Mouse (Mus musculus) myocyte (in vitro differentiated cells): Measurements from ENCODE around the gene Kcnb1. TPM values are rescaled to one million over a fixed set of nuclear protein-coding genes. Genes with fewer than 3 reads are reported as not detected.

Source experiments
- H3K27me3 ChIP-seq: one replicate; pipeline ENCODE4 v1.6.1; 2011; ENCODE audit not compliant: control insufficient read depth, insufficient read depth, insufficient read length
- H3K36me3 ChIP-seq: one replicate; pipeline ENCODE4 v1.6.1; 2011; ENCODE audit not compliant: control insufficient read depth, insufficient read depth
- H3K4me2 ChIP-seq: one replicate; pipeline ENCODE4 v1.6.1; 2011; ENCODE audit warnings: low read depth, control low read depth
- H3K4me3 ChIP-seq: one replicate; pipeline ENCODE4 v1.5.1; 2011; ENCODE audit warnings: mild to moderate bottlenecking, control low read depth, moderate library complexity
- H3K79me2 ChIP-seq: one replicate; pipeline ENCODE4 v1.6.1; 2011; ENCODE audit not compliant: control insufficient read depth, insufficient read depth
- H3ac ChIP-seq: one replicate; pipeline ENCODE4 v1.6.1; 2011; ENCODE audit not compliant: control insufficient read depth, insufficient read length
- CEBPB ChIP-seq: IDR thresholded peaks from 2 replicates; pipeline ENCODE4 v1.6.1; 2011; ENCODE audit warnings: mild to moderate bottlenecking, moderate library complexity; ENCODE audit not compliant: poor library complexity, insufficient read depth, severe bottlenecking
- E2F4 ChIP-seq: IDR thresholded peaks from one replicate; pipeline ENCODE4 v1.6.1; 2011; ENCODE audit warnings: mild to moderate bottlenecking, control low read depth, moderate library complexity; ENCODE audit not compliant: insufficient read depth
- MAX ChIP-seq: IDR thresholded peaks from one replicate; pipeline ENCODE4 v1.6.1; 2011; ENCODE audit warnings: low read depth, mild to moderate bottlenecking, control low read depth
- MYOD1 ChIP-seq, 3 experiments: IDR thresholded peaks; one replicate each; pipeline ENCODE4 v1.6.1; 2011; ENCODE audit warnings: control low read depth in 2 of 3, low read depth in 2 of 3, mild to moderate bottlenecking in 2 of 3, moderate library complexity in 1 of 3; ENCODE audit not compliant: insufficient read length in 2 of 3, control insufficient read depth in 1 of 3
- MYOG ChIP-seq, 3 experiments: IDR thresholded peaks; one replicate each; pipeline ENCODE4 v1.6.1; 2011; ENCODE audit warnings: control low read depth in 2 of 3, low read depth in 2 of 3, mild to moderate bottlenecking in 2 of 3; ENCODE audit not compliant: insufficient read length in 2 of 3, control insufficient read depth in 1 of 3, insufficient read depth in 1 of 3
- POLR2A ChIP-seq: IDR thresholded peaks from one replicate; pipeline ENCODE4 v1.6.1; 2011; ENCODE audit warnings: low read depth, mild to moderate bottlenecking, control low read depth, moderate library complexity; ENCODE audit not compliant: insufficient read length
- POLR2AphosphoS2 ChIP-seq: IDR thresholded peaks from one replicate; pipeline ENCODE4 v1.6.1; 2011; ENCODE audit warnings: low read depth, control low read depth; ENCODE audit not compliant: insufficient read length
- REST ChIP-seq: IDR thresholded peaks from one replicate; pipeline ENCODE4 v1.6.1; 2011; ENCODE audit warnings: mild to moderate bottlenecking, control low read depth, moderate library complexity; ENCODE audit not compliant: insufficient read depth, insufficient read length
- SRF ChIP-seq: IDR thresholded peaks from one replicate; pipeline ENCODE4 v1.6.1; 2011; ENCODE audit warnings: low read depth; ENCODE audit not compliant: control insufficient read depth, insufficient read length
- TCF12 ChIP-seq: IDR thresholded peaks from one replicate; pipeline ENCODE4 v1.6.1; 2011; ENCODE audit warnings: mild to moderate bottlenecking, control low read depth; ENCODE audit not compliant: poor library complexity, insufficient read depth, severe bottlenecking
- TCF3 ChIP-seq: IDR thresholded peaks from one replicate; pipeline ENCODE4 v1.6.1; 2011; ENCODE audit warnings: low read depth, control low read depth; ENCODE audit not compliant: insufficient read length
- USF1 ChIP-seq: IDR thresholded peaks from one replicate; pipeline ENCODE4 v1.6.1; 2011; ENCODE audit warnings: low read depth, mild to moderate bottlenecking, control low read depth, moderate library complexity
- polyA plus RNA-seq: library from polyadenylated mRNA; unstranded; fragments of >200 nt; fragmentation: generic; extraction: Trizol; gene quantifications from one replicate; pipeline ENCODE4 v1.2.1, GENCODE M21; 2012; ENCODE audit warnings: missing spikeins

Gene Kcnb1
- polyA plus RNA-seq, 1 experiment = 0.42 TPM

DNA sequence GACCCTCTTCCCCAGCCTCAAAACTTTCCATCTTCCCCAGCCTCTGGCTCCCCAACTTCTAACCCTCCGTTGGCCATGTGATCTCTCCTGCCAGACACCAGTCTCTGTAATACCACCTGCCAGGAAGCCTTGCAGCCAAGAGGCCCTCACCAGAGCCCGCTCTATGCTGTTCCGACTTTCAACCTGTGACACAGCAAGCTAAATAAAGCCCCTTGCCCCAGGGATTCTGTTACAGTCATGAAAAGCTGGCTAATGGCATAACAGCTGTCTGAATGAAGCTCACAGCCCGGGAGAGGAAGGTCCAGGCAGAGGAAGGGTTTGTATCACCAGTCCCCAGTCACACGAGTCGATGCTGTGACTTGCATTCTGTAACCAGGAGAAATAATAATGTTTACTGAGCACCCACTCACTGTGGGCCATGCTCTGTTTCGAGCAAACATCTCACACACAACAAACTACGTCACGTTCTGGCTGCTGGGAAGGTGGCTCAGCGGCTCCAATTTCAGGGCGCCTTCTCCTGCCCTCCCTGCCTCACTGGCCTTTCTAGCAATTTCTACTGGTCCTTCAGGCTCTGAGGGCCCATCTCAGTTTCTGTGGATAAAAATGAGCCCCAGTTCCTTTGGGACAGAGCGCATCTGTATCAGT, 69.6 kb downstream of the Kcnb1 start:
- no peaks in the 10 kb centered on the region for H3K36me3 ChIP-seq
- H3K4me2 ChIP-seq = peak overlapping the region; percentile 13
- peaks cover 46% of the 10 kb centered on the region for H3K27me3 ChIP-seq
- no peak overlapping the region for H3K4me3 ChIP-seq
- no peaks in the 10 kb centered on the region for H3K79me2 ChIP-seq
- H3ac ChIP-seq = no peak overlapping the region
- TF ChIP-seq TCF12 = no peak
- TF ChIP-seq MAX = no peak
- TF ChIP-seq MYOD1 (IDR thresholded peaks at IDR 0.05; ENCODE audit: control insufficient read depth in 1 of 3, insufficient read length in 2 of 3, low read depth in 2 of 3) = peak in 2 of 3 experiments; percentile 35 to 61
- TF ChIP-seq USF1 = peak; percentile 31
- TF ChIP-seq MYOG (IDR thresholded peaks at IDR 0.05; ENCODE audit: control insufficient read depth in 1 of 3, insufficient read depth in 1 of 3, insufficient read length in 2 of 3, low read depth in 2 of 3) = peak in 2 of 3 experiments; percentile 16 to 36
- TF ChIP-seq SRF = no peak

DNA sequence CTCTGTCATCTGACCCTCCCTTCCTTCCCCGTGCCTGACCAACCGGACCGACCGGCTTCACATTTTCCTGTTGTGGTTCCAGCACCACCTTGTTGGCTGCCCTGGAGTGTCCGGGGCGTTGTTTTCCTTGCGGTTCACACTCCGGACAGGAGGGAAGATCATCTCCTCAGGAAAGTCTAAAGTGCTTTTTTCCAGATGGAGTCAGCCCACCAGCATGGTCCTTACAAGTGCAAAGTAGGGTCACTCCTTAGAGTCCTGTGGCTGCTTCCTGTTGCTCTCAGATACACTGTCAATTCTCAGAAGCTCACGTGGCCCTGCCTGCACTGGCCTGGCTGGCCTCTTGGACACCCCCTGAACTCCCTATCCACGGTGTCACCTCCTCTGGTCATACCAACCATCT, 71.9 kb downstream of the Kcnb1 start:
- no peaks in the 10 kb centered on the region for H3K79me2 ChIP-seq
- no peak overlapping the region for H3ac ChIP-seq
- no peak overlapping the region for H3K4me3 ChIP-seq
- H3K4me2 ChIP-seq = no peak overlapping the region
- no peaks in the 10 kb centered on the region for H3K36me3 ChIP-seq
- peaks cover 47% of the 10 kb centered on the region for H3K27me3 ChIP-seq
- no peak for TF ChIP-seq MYOG (IDR thresholded peaks at IDR 0.05; ENCODE audit: control insufficient read depth in 1 of 3, insufficient read depth in 1 of 3, insufficient read length in 2 of 3, low read depth in 2 of 3)

DNA sequence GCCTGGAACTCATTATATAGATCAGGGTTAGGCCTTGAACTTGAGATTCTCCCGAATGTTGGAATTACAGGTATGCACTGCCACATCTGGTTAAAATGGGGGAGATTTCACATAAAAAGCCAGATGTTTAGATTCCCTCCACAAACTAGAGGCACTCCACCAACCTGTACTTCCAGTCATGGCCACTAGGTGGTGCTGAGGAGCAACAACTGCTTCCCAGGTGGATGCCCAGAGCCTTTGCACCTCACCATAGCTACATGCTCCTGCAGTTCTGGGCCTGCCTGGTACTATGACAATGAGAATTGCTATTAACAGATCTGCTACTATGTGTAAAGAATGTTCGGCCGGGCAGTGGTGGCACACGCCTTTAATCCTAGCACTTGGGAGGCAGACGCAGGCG, 77.2 kb downstream of the Kcnb1 start:
- Histone ChIP-seq H3K4me3 (no peak overlapping the region), H3K79me2 (no peaks in the 10 kb centered on the region), H3K4me2 (no peak overlapping the region), H3ac (no peak overlapping the region), H3K36me3 (no peaks in the 10 kb centered on the region), H3K27me3 (peaks cover 25% of the 10 kb centered on the region)
- no peak for TF ChIP-seq CEBPB

DNA sequence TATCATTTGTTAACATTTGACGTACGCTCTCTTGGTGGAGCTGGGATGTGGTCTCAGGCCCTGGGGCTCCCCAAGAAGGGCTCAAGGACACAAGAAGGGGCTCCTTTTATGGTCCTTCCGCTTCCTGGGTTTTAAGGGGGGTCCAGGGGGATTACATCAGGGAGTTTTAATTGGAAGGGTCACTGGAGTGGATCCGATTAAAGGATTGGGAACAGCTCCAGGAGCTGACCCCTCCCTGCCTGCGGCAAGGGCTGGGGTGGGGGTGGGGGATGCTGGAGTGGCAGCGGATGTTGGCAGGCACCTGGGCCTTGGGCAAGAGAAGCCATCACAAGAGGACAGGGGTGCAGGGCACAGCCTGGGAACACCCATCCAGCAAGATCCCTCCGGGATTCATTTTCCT, 77.7 kb downstream of the Kcnb1 start:
- H3ac ChIP-seq = no peak overlapping the region
- TF ChIP-seq REST = no peak
- no peak for TF ChIP-seq USF1
- no peak for TF ChIP-seq MAX
- no peak for TF ChIP-seq TCF3
- no peak for TF ChIP-seq TCF12
- no peak for TF ChIP-seq MYOG (IDR thresholded peaks at IDR 0.05; ENCODE audit: control insufficient read depth in 1 of 3, insufficient read depth in 1 of 3, insufficient read length in 2 of 3, low read depth in 2 of 3)
- no peak for TF ChIP-seq POLR2A
- TF ChIP-seq SRF = no peak
- no peak for TF ChIP-seq CEBPB
- no peak for TF ChIP-seq MYOD1 (IDR thresholded peaks at IDR 0.05; ENCODE audit: control insufficient read depth in 1 of 3, insufficient read length in 2 of 3, low read depth in 2 of 3)
- no peak for TF ChIP-seq E2F4
- no peak for TF ChIP-seq POLR2AphosphoS2
- H3K36me3 ChIP-seq = no peaks in the 10 kb centered on the region
- peaks cover 21% of the 10 kb centered on the region for H3K27me3 ChIP-seq
- H3K4me3 ChIP-seq = no peak overlapping the region
- H3K79me2 ChIP-seq = no peaks in the 10 kb centered on the region
- H3K4me2 ChIP-seq = no peak overlapping the region

- TF ChIP-seq MYOG (IDR thresholded peaks at IDR 0.05; ENCODE audit: control insufficient read depth in 1 of 3, insufficient read depth in 1 of 3, insufficient read length in 2 of 3, low read depth in 2 of 3) = peak; percentile 14 to 93 (median 80)
- TF ChIP-seq MAX = no peak
- no peak for TF ChIP-seq USF1
- no peak for TF ChIP-seq CEBPB
- peak in 2 of 3 experiments; percentile 75 to 89 for TF ChIP-seq MYOD1 (IDR thresholded peaks at IDR 0.05; ENCODE audit: control insufficient read depth in 1 of 3, insufficient read length in 2 of 3, low read depth in 2 of 3)
- Histone ChIP-seq H3K36me3 (no peaks in the 10 kb centered on the region), H3K4me2 (no peak overlapping the region), H3ac (no peak overlapping the region), H3K79me2 (no peaks in the 10 kb centered on the region), H3K27me3 (peaks cover 2% of the 10 kb centered on the region), H3K4me3 (no peak overlapping the region)
These were observed 80.4 kb downstream of the Kcnb1 start for GRCm38 (mm10) chr2:167109506-167109905.

DNA sequence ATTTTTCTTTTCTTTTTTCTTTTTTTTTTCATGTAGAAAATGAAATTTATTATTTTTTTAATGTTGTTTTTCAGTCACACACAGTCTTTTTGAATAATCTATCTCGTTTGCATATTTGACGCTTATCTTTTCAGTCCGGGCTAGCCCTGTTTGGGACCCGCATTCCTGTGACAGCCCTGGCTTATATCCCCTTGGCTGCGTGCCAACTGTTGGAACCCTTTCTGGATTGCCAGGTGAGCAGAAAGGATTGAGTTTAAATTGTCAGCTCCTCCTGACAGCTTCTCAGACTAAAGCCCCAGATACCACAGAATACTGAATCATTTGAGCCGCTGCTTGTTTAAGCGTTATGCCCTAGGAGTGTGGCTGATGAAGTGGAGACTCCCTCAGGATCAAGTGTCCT, 86.4 kb downstream of the Kcnb1 start:
- no peak overlapping the region for H3ac ChIP-seq
- no peaks in the 10 kb centered on the region for H3K27me3 ChIP-seq
- H3K79me2 ChIP-seq = no peaks in the 10 kb centered on the region
- H3K36me3 ChIP-seq = no peaks in the 10 kb centered on the region
- TF ChIP-seq E2F4 (no peak), POLR2AphosphoS2 (no peak), REST (no peak), USF1 (no peak), CEBPB (no peak), POLR2A (no peak), MYOD1 (IDR thresholded peaks at IDR 0.05; ENCODE audit: control insufficient read depth in 1 of 3, insufficient read length in 2 of 3, low read depth in 2 of 3) (no peak), SRF (no peak), MAX (no peak), MYOG (IDR thresholded peaks at IDR 0.05; ENCODE audit: control insufficient read depth in 1 of 3, insufficient read depth in 1 of 3, insufficient read length in 2 of 3, low read depth in 2 of 3) (no peak), TCF12 (no peak), TCF3 (no peak)
- no peak overlapping the region for H3K4me2 ChIP-seq
- no peak overlapping the region for H3K4me3 ChIP-seq
